Mouse (Mus musculus) G1E (cell line): ENCODE measurements around the gene Tcf7l1.

Experiments
- CTCF ChIP-seq: IDR thresholded peaks from 2 replicates; pipeline ENCODE4 v1.5.1; 2012; ENCODE audit warnings: low read depth, low read length, inconsistent platforms, mixed read lengths
- GATA1 ChIP-seq: IDR thresholded peaks from 2 replicates; pipeline ENCODE4 v1.6.1; 2012; ENCODE audit warnings: borderline replicate concordance, low read length, inconsistent platforms, mixed read lengths

- TF ChIP-seq CTCF (no peak), GATA1 (no peak)
Observed at GRCm38 (mm10) chr6:72800641-72801040, 11.6 kb upstream of the Tcf7l1 start.
